Mouse (Mus musculus) liver, embryonic 13.5 days (tissue): ENCODE measurements at regions not wholly inside any gene's neighbourhood (a gene's known extent, or its start where the extent isn't known, plus 50 kb on each side); places are given as distances from the start of the nearest gene placed in this dataset.

Source experiments
- ATAC-seq: fragments of 200-750 bp; cut with Nextera tagmentation; 2 replicates; pipeline ENCODE4 v1.8.0; 2017; ENCODE audit warnings: low read depth, mild to moderate bottlenecking, moderate number of reproducible peaks, moderate library complexity
- DNase-seq: peaks from one replicate; pipeline ENCODE4 v3.0.0; 2022
- H3K27ac ChIP-seq: fragments of 300-500 bp; sonication (generic); 2 replicates; pipeline ENCODE4 v1.5.1; 2015; ENCODE audit warnings: moderate library complexity, mild to moderate bottlenecking, inconsistent platforms
- H3K27me3 ChIP-seq: fragments of 300-500 bp; sonication (generic); 2 replicates; pipeline ENCODE4 v1.6.1; 2015; ENCODE audit warnings: mild to moderate bottlenecking, inconsistent platforms
- H3K36me3 ChIP-seq: fragments of 300-500 bp; sonication (generic); 2 replicates; pipeline ENCODE4 v1.6.1; 2015; ENCODE audit warnings: mild to moderate bottlenecking, inconsistent platforms
- H3K4me1 ChIP-seq: fragments of 300-500 bp; sonication (generic); replicated peaks from 2 replicates; pipeline ENCODE4 v1.6.1; 2015; ENCODE audit warnings: inconsistent platforms
- H3K4me2 ChIP-seq: fragments of 300-500 bp; sonication (generic); 2 replicates; pipeline ENCODE4 v1.6.1; 2015; ENCODE audit warnings: inconsistent platforms, mild to moderate bottlenecking, moderate library complexity
- H3K4me3 ChIP-seq: fragments of 300-500 bp; sonication (generic); replicated peaks from 2 replicates; pipeline ENCODE4 v1.5.1; 2015; ENCODE audit warnings: mild to moderate bottlenecking, inconsistent platforms
- H3K9ac ChIP-seq: fragments of 300-500 bp; sonication (generic); 2 replicates; pipeline ENCODE4 v1.6.1; 2015; ENCODE audit warnings: mild to moderate bottlenecking, inconsistent platforms
- H3K9me3 ChIP-seq: fragments of 300-500 bp; sonication (generic); replicated peaks from 2 replicates; pipeline ENCODE4 v1.6.1; 2016; ENCODE audit warnings: inconsistent platforms
- WGBS: fragments of 180-500 bp; shearing (Covaris S2); methylation state at CpG from one replicate; pipeline ENCODE4 v1.1.7; 2015; ENCODE audit not compliant: insufficient replicate concordance; 5-methylcytosine and 5-hydroxymethylcytosine counted together

GRCm38 (mm10) chr9:60931290-60931689 lies 136.9 kb downstream of the Uaca start:
- Histone ChIP-seq H3K9ac (no peak overlapping the region), H3K4me2 (no peak overlapping the region), H3K9me3 (no peaks in the 10 kb centered on the region), H3K27ac (no peak overlapping the region), H3K36me3 (no peaks in the 10 kb centered on the region), H3K27me3 (no peaks in the 10 kb centered on the region), H3K4me3 (no peak overlapping the region), H3K4me1 (no peaks in the 10 kb centered on the region)
- 74% methylated on average over 1 of the region's 1 CpGs for WGBS
- ATAC-seq (no peak), DNase-seq (no peak)

- no peaks in the 10 kb centered on the region for H3K36me3 ChIP-seq
- H3K27ac ChIP-seq = no peak overlapping the region
- no peaks in the 10 kb centered on the region for H3K9me3 ChIP-seq
- no peak overlapping the region for H3K4me2 ChIP-seq
- no peak for ATAC-seq
- no peaks in the 10 kb centered on the region for H3K27me3 ChIP-seq
- H3K4me3 ChIP-seq = no peak overlapping the region
- H3K4me1 ChIP-seq = no peaks in the 10 kb centered on the region
- no peak overlapping the region for H3K9ac ChIP-seq
- 39% methylated on average over 9 of the region's 9 CpGs for WGBS
- no peak for DNase-seq
These were observed 142.6 kb downstream of the Uaca start for GRCm38 (mm10) chr9:60936937-60937336.

DNA sequence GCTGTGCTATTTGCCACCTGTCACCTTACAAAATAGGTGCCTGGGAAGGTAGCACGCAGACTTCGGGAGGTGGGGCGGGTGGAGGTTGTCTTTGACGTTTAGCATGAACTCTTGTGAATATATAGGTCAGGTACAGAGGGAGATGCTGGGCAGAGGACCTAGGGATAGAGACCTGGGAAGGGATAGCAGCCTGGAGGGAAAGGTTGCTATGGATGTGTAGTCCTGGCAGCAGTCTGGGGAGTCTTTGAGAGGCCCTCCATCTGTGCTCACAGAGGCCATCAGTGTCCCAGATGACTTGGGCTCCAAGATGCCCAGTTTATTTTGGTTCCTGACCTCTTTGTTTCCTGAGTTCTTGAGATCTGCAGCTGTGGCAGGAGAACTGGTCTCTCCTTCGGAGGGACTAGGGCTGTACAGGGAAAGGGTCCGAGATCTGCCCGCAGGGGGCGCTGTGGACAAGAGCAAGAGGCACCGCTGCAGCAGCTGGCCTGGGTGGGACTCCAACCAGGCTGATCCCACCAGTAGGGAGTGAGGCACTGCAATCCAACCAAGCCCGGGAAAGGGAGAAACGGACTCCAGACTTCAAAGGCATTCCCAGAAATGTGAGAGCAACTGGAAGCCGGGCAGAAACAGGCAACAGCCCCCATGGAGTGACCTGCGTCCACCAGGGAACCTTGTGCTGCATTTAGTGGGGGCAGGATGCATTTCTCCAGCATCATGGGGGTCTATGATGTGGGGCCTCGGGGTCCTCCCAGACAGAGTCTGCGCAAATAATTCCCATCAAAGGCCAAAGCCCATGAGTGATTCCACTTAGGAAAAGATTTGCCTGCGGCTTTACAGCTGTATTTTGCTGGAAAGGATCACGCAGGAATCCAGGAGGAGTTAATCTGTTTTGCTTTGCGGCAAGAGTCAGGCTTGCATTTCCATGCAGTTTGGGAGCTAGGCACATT lies 145.8 kb downstream of the Uaca start:
- H3K4me1 ChIP-seq = no peaks in the 10 kb centered on the region
- 0 out of 2 replicates have a peak, but pooled peaks cover 3% of the 10 kb centered on the region for H3K27me3 ChIP-seq
- no peak overlapping the region for H3K27ac ChIP-seq
- 28% methylated on average over 18 of the region's 18 CpGs for WGBS
- ATAC-seq (no peak), DNase-seq (peak; percentile 17)
- no peaks in the 10 kb centered on the region for H3K9me3 ChIP-seq
- no peaks in the 10 kb centered on the region for H3K36me3 ChIP-seq
- H3K9ac ChIP-seq = no peak overlapping the region
- H3K4me3 ChIP-seq = no peak overlapping the region
- H3K4me2 ChIP-seq = no peak overlapping the region

- no peak for ATAC-seq
- Histone ChIP-seq H3K9me3 (no peaks in the 10 kb centered on the region), H3K4me2 (no peak overlapping the region), H3K36me3 (no peaks in the 10 kb centered on the region), H3K4me3 (no peak overlapping the region), H3K9ac (no peak overlapping the region), H3K27me3 (0 out of 2 replicates have a peak, but pooled peaks cover 3% of the 10 kb centered on the region), H3K4me1 (no peaks in the 10 kb centered on the region), H3K27ac (no peak overlapping the region)
- WGBS = 72% methylated on average over 15 of the region's 15 CpGs
- no peak for DNase-seq
These were observed 153.0 kb downstream of the Uaca start for GRCm38 (mm10) chr9:60947363-60947762.

GRCm38 (mm10) chr9:60948531-60949070 lies 154.3 kb downstream of the Uaca start:
- no peaks in the 10 kb centered on the region for H3K27me3 ChIP-seq
- no peak overlapping the region for H3K4me2 ChIP-seq
- no peak overlapping the region for H3K9ac ChIP-seq
- ATAC-seq = no peak
- H3K4me3 ChIP-seq = no peak overlapping the region
- no peaks in the 10 kb centered on the region for H3K9me3 ChIP-seq
- no peaks in the 10 kb centered on the region for H3K36me3 ChIP-seq
- 58% methylated on average over 10 of the region's 10 CpGs for WGBS
- no peak for DNase-seq
- H3K4me1 ChIP-seq = no peaks in the 10 kb centered on the region
- H3K27ac ChIP-seq = no peak overlapping the region

- WGBS = 60% methylated on average over 5 of the region's 5 CpGs
- no peaks in the 10 kb centered on the region for H3K27me3 ChIP-seq
- no peak overlapping the region for H3K27ac ChIP-seq
- no peaks in the 10 kb centered on the region for H3K4me1 ChIP-seq
- no peak overlapping the region for H3K4me3 ChIP-seq
- no peak overlapping the region for H3K4me2 ChIP-seq
- no peak overlapping the region for H3K9ac ChIP-seq
- ATAC-seq (no peak), DNase-seq (no peak)
- H3K9me3 ChIP-seq = no peaks in the 10 kb centered on the region
- no peaks in the 10 kb centered on the region for H3K36me3 ChIP-seq
These were observed 155.8 kb downstream of the Uaca start for GRCm38 (mm10) chr9:60950161-60950560.

DNA sequence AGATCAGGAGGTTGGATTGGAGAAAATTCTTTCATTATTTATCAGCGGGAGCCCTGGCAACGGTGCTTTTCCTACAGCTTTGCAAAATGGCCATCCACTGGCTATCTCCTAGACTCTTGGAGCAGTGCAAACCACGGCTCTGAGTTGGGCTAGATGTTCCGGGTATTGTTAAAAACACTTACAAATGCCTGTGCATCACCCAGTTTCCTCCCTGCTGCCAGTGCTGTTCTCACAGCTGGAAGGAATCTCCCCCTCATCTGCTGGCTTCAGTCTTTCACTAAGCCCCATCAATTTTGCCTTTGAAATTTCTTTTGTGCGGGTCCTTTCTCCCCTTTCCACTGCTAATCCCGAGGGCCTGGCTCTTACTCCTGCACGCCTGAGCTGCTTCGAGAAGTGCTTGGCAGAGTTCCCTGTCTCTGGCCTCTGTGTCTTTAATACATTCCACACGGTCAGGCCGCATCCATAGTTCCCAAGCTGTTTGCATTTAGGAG lies 156.8 kb downstream of the Uaca start:
- no peak overlapping the region for H3K4me3 ChIP-seq
- DNase-seq (no peak), ATAC-seq (no peak)
- H3K36me3 ChIP-seq = no peaks in the 10 kb centered on the region
- H3K4me1 ChIP-seq = no peaks in the 10 kb centered on the region
- H3K9me3 ChIP-seq = no peaks in the 10 kb centered on the region
- no peaks in the 10 kb centered on the region for H3K27me3 ChIP-seq
- H3K9ac ChIP-seq = no peak overlapping the region
- no peak overlapping the region for H3K27ac ChIP-seq
- H3K4me2 ChIP-seq = no peak overlapping the region
- WGBS = 48% methylated on average over 10 of the region's 10 CpGs

DNA sequence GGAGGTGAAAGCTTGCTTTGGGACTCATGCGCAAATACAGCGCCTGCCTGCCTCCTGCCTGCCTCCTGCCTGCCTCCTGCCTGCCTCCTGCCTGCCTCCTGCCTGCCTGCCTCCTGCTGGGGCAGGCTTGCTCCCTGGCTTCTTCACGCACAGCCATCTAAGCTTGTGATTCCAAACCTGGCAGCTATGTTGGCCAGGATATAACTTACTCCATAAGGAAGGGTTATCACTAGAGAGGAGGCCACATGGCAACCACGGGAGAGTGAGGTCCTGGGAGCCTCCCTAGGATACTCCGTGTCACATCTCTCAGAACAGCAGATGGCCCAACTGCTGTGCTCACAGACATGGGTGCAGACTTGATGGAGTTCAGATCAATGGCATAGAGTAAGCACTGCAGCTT lies 163.1 kb downstream of the Uaca start:
- no peak overlapping the region for H3K4me2 ChIP-seq
- H3K27ac ChIP-seq = no peak overlapping the region
- ATAC-seq (no peak), DNase-seq (no peak)
- no peak overlapping the region for H3K4me3 ChIP-seq
- H3K9ac ChIP-seq = no peak overlapping the region
- H3K27me3 ChIP-seq = no peaks in the 10 kb centered on the region
- no peaks in the 10 kb centered on the region for H3K36me3 ChIP-seq
- 54% methylated on average over 5 of the region's 5 CpGs for WGBS
- H3K4me1 ChIP-seq = no peaks in the 10 kb centered on the region
- H3K9me3 ChIP-seq = no peaks in the 10 kb centered on the region

DNA sequence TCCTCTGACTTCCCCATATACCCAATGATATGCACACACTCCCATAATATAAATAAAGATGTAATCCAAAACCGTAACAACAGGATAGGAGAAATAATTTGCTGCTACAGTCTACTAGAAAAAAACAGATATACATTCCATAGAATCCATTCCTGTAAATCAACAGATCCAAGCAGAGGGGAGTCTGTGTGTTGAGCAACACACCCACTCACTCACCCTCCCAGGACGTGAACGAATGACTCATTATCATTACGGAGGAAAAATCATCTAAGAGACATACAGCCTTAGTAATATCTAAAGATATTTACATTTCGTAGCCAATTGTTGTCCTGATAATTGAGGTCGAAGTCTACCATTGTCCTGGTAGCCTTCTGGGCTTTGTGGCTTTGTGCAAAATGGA lies 165.2 kb downstream of the Uaca start:
- no peaks in the 10 kb centered on the region for H3K4me1 ChIP-seq
- ATAC-seq (no peak), DNase-seq (no peak)
- H3K9me3 ChIP-seq = no peaks in the 10 kb centered on the region
- H3K9ac ChIP-seq = no peak overlapping the region
- H3K27me3 ChIP-seq = no peaks in the 10 kb centered on the region
- 54% methylated on average over 6 of the region's 6 CpGs for WGBS
- H3K4me3 ChIP-seq = no peak overlapping the region
- no peaks in the 10 kb centered on the region for H3K36me3 ChIP-seq
- no peak overlapping the region for H3K4me2 ChIP-seq
- no peak overlapping the region for H3K27ac ChIP-seq

DNA sequence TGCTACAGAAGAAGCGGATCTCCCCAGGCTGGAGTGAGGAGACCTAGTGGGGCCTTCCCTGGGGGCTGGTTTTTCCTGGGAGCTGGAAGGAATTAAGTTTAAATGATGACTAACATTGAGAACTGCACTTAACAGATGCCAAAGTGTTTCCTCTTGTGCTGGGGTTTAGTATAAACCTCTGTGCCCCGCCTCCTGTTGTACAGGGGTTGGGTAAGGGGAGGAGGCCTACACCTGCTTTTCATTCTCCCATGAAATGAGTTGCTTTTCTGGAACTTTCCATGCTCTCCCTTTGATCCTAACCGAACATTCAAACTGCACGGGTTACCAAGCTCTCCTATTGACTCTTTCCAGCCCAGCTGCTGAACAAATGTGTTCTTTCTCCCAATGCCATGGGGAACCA lies 167.7 kb downstream of the Uaca start:
- Histone ChIP-seq H3K27ac (no peak overlapping the region), H3K27me3 (no peaks in the 10 kb centered on the region), H3K4me1 (no peaks in the 10 kb centered on the region), H3K4me3 (no peak overlapping the region), H3K9ac (no peak overlapping the region), H3K9me3 (no peaks in the 10 kb centered on the region), H3K36me3 (no peaks in the 10 kb centered on the region), H3K4me2 (no peak overlapping the region)
- DNase-seq = no peak
- no peak for ATAC-seq
- 54% methylated on average over 4 of the region's 4 CpGs for WGBS

- H3K4me2 ChIP-seq = no peak overlapping the region
- no peaks in the 10 kb centered on the region for H3K36me3 ChIP-seq
- DNase-seq (no peak), ATAC-seq (no peak)
- WGBS = 67% methylated on average over 1 of the region's 1 CpGs
- H3K27me3 ChIP-seq = no peaks in the 10 kb centered on the region
- no peak overlapping the region for H3K4me3 ChIP-seq
- H3K9me3 ChIP-seq = no peaks in the 10 kb centered on the region
- no peaks in the 10 kb centered on the region for H3K4me1 ChIP-seq
- H3K9ac ChIP-seq = no peak overlapping the region
- H3K27ac ChIP-seq = no peak overlapping the region
These were observed 171.3 kb downstream of the Uaca start for GRCm38 (mm10) chr9:60965641-60966040.
